Mouse (Mus musculus) kidney, embryonic 16.5 days (tissue): Measurements from ENCODE around the gene Mboat2. TPM values are rescaled to one million over a fixed set of nuclear protein-coding genes. Genes with fewer than 3 reads are reported as not detected.

Experiments used
- ATAC-seq: fragments of 200-750 bp; cut with Nextera tagmentation; 2 replicates; pipeline ENCODE4 v1.8.0; 2017; ENCODE audit warnings: moderate TSS enrichment; ENCODE audit not compliant: low FRiP score, low TSS enrichment
- H3K27ac ChIP-seq: fragments of 300-500 bp; sonication (generic); 2 replicates; pipeline ENCODE4 v1.5.1; 2014; ENCODE audit warnings: low read length
- H3K27me3 ChIP-seq: fragments of 300-500 bp; sonication (generic); 2 replicates; pipeline ENCODE4 v1.6.1; 2014; ENCODE audit warnings: low read length, control low read depth, mixed read lengths; ENCODE audit not compliant: insufficient read depth
- H3K36me3 ChIP-seq: fragments of 300-500 bp; sonication (generic); 2 replicates; pipeline ENCODE4 v1.6.1; 2014; ENCODE audit warnings: low read length, control low read depth, mixed read lengths; ENCODE audit not compliant: insufficient read depth
- H3K4me1 ChIP-seq: fragments of 300-500 bp; sonication (generic); 2 replicates; pipeline ENCODE4 v1.6.1; 2014; ENCODE audit warnings: low read length, control low read depth, mixed read lengths; ENCODE audit not compliant: insufficient read depth
- H3K4me2 ChIP-seq: fragments of 300-500 bp; sonication (generic); replicated peaks from 2 replicates; pipeline ENCODE4 v1.6.1; 2014; ENCODE audit warnings: low read depth, low read length
- H3K4me3 ChIP-seq: fragments of 300-500 bp; sonication (generic); 2 replicates; pipeline ENCODE4 v1.5.1; 2014; ENCODE audit warnings: mild to moderate bottlenecking, low read length
- H3K9ac ChIP-seq: fragments of 300-500 bp; sonication (generic); replicated peaks from 2 replicates; pipeline ENCODE4 v1.6.1; 2014; ENCODE audit warnings: low read length
- H3K9me3 ChIP-seq: fragments of 300-500 bp; sonication (generic); 2 replicates; pipeline ENCODE4 v1.6.1; 2016; ENCODE audit warnings: low read length, control low read depth
- WGBS: fragments of 180-500 bp; shearing (Covaris S2); extraction: QIAGEN DNeasy Blood & Tissue Kit; methylation state at CpG from one replicate; pipeline ENCODE4 v1.1.7; 2014; 5-methylcytosine and 5-hydroxymethylcytosine counted together
- polyA plus RNA-seq: library from polyadenylated mRNA; unstranded; fragments of >200 nt; fragmentation: Nextera tagmentation; extraction: Ambion mirVana; gene quantifications from 2 replicates; pipeline ENCODE4 v1.2.1, GENCODE M21; 2015

Mboat2 gene
- polyA plus RNA-seq, 1 experiment from 2014 or later = 44.7 TPM

GRCm38 (mm10) chr12:25009957-25010356, 179.3 kb downstream of the Mboat2 start:
- H3K4me3 ChIP-seq = no peak overlapping the region
- no peaks in the 10 kb centered on the region for H3K9me3 ChIP-seq
- no peaks in the 10 kb centered on the region for H3K27me3 ChIP-seq
- no peak for ATAC-seq
- WGBS = 89% methylated on average over 9 of the region's 9 CpGs
- no peak overlapping the region for H3K4me2 ChIP-seq
- H3K9ac ChIP-seq = no peak overlapping the region
- no peaks in the 10 kb centered on the region for H3K4me1 ChIP-seq
- no peak overlapping the region for H3K27ac ChIP-seq
- peaks cover 67% of the 10 kb centered on the region for H3K36me3 ChIP-seq

- no peak for ATAC-seq
- Histone ChIP-seq H3K4me1 (no peaks in the 10 kb centered on the region), H3K9me3 (no peaks in the 10 kb centered on the region), H3K36me3 (peaks cover 67% of the 10 kb centered on the region), H3K9ac (no peak overlapping the region), H3K4me3 (no peak overlapping the region), H3K27me3 (no peaks in the 10 kb centered on the region), H3K27ac (no peak overlapping the region), H3K4me2 (no peak overlapping the region)
- 100% methylated on average over 1 of the region's 1 CpGs for WGBS
Observed at GRCm38 (mm10) chr12:25010416-25010815, 179.7 kb downstream of the Mboat2 start.

- Histone ChIP-seq H3K9me3 (no peaks in the 10 kb centered on the region), H3K27me3 (no peaks in the 10 kb centered on the region), H3K9ac (no peak overlapping the region), H3K4me2 (no peak overlapping the region), H3K4me3 (no peak overlapping the region), H3K36me3 (peaks cover 72% of the 10 kb centered on the region), H3K4me1 (no peaks in the 10 kb centered on the region), H3K27ac (no peak overlapping the region)
- no peak for ATAC-seq
- 67% methylated on average over 15 of the region's 15 CpGs for WGBS
Observed at GRCm38 (mm10) chr12:25011733-25012367, 181.2 kb downstream of the Mboat2 start.

GRCm38 (mm10) chr12:25012555-25013540, 182.2 kb downstream of the Mboat2 start:
- Histone ChIP-seq H3K27ac (no peak overlapping the region), H3K9me3 (no peaks in the 10 kb centered on the region), H3K4me1 (no peaks in the 10 kb centered on the region), H3K9ac (no peak overlapping the region), H3K4me3 (no peak overlapping the region), H3K27me3 (no peaks in the 10 kb centered on the region), H3K4me2 (no peak overlapping the region), H3K36me3 (peaks cover 73% of the 10 kb centered on the region)
- 71% methylated on average over 13 of the region's 13 CpGs for WGBS
- ATAC-seq = no peak

Other genes starting within 250 kb of the Mboat2 start
- gene Klf11, start 179.6 kb upstream of the Mboat2 start, polyA plus RNA-seq = 15.6 and 17.0 TPM in 2 replicates
- 11.1 and 13.2 TPM in 2 replicates for gene Cys1, start 149.1 kb upstream of the Mboat2 start, polyA plus RNA-seq
- 215 and 225 TPM in 2 replicates for gene Rrm2, start 122.6 kb upstream of the Mboat2 start, polyA plus RNA-seq
- gene Kidins220, start 144.0 kb downstream of the Mboat2 start, polyA plus RNA-seq = 36.7 and 39.6 TPM in 2 replicates